Mouse (Mus musculus) heart, adult 2 months (tissue): Measurements from ENCODE around the gene Adamts7. TPM values are rescaled to one million over a fixed set of nuclear protein-coding genes. Genes with fewer than 3 reads are reported as not detected.

Experiments used
- DNase-seq, 2 experiments: peaks; one replicate each; pipeline ENCODE4 v3.0.0; 2021
- H3K27ac ChIP-seq: fragments of 200-600 bp; 2 replicates; pipeline ENCODE4 v1.8.1; 2022
- H3K27me3 ChIP-seq: fragments of 200-500 bp; 2 replicates; pipeline ENCODE4 v1.6.1; 2012; ENCODE audit warnings: mild to moderate bottlenecking, low read length, inconsistent platforms, mixed read lengths; ENCODE audit not compliant: control insufficient read depth, insufficient read depth
- H3K36me3 ChIP-seq: fragments of 200-500 bp; 2 replicates; pipeline ENCODE4 v1.6.1; 2012; ENCODE audit warnings: low read length, inconsistent platforms; ENCODE audit not compliant: control insufficient read depth, insufficient read depth
- H3K4me1 ChIP-seq: fragments of 200-500 bp; 2 replicates; pipeline ENCODE4 v1.6.1; 2011; ENCODE audit warnings: low read length; ENCODE audit not compliant: control insufficient read depth, insufficient read depth
- H3K4me3 ChIP-seq: fragments of 200-600 bp; 2 replicates; pipeline ENCODE4 v1.8.1; 2022
- H3K79me2 ChIP-seq: fragments of 200-500 bp; replicated peaks from 2 replicates; pipeline ENCODE4 v1.6.1; 2012; ENCODE audit warnings: mild to moderate bottlenecking, inconsistent platforms, low read length, moderate library complexity, mixed read lengths; ENCODE audit not compliant: control insufficient read depth, insufficient read depth
- H3K9ac ChIP-seq: fragments of 200-500 bp; 2 replicates; pipeline ENCODE4 v1.6.1; 2012; ENCODE audit warnings: low read depth, mild to moderate bottlenecking, control low read depth, inconsistent platforms, low read length, mixed read lengths
- CTCF ChIP-seq: fragments of 200-600 bp; IDR thresholded peaks from 2 replicates; pipeline ENCODE4 v1.8.1; 2022; ENCODE audit warnings: antibody characterized with exemption, mild to moderate bottlenecking, moderate library complexity
- EP300 ChIP-seq: fragments of 200-500 bp; IDR thresholded peaks from 2 replicates; pipeline ENCODE4 v1.6.1; 2011; ENCODE audit warnings: low read depth, low read length, control low read depth; ENCODE audit not compliant: insufficient read depth
- POLR2A ChIP-seq: fragments of 200-500 bp; IDR thresholded peaks from 2 replicates; pipeline ENCODE4 v1.6.1; 2011; ENCODE audit warnings: mild to moderate bottlenecking, low read depth, low read length, control low read depth; ENCODE audit not compliant: insufficient read depth
- WGBS: fragments of 180-500 bp; shearing (Covaris S2); methylation state at CpG from one replicate; pipeline ENCODE4 v1.1.7; 2018; 5-methylcytosine and 5-hydroxymethylcytosine counted together
- intact Hi-C: fragments of 180-260 bp; cut with DNase I; formaldehyde crosslinking; loops from one replicate; pipeline ENCODE4 v1.15.1; 2025
- polyA plus RNA-seq: library from polyadenylated mRNA; depleted of rRNA; stranded (reverse); fragments of >200 nt; gene quantifications from 2 replicates; pipeline ENCODE4 v1.2.3, GENCODE M21; 2012
- total RNA-seq, 2 experiments: library from RNA; stranded (reverse); gene quantifications; 2 replicates each; pipeline ENCODE4 v1.2.3; 2021

Gene Adamts7
- total and polyA plus RNA-seq, 3 experiments: 11.8 to 36.3 (median 14.5) TPM

GRCm38 (mm10) chr9:90172528-90173321 lies 9.9 kb downstream of the Adamts7 start:
- intact Hi-C loops: no loop called here
- no peak for TF ChIP-seq CTCF

GRCm38 (mm10) chr9:90173330-90173729 lies 10.5 kb downstream of the Adamts7 start:
- WGBS: 66% methylated on average over 3 of the region's 3 CpGs
- intact Hi-C loops: no loop called here
- no peaks in the 10 kb centered on the region for H3K4me1 ChIP-seq

More at GRCm38 (mm10) chr9:90172528-90173321, 9.9 kb downstream of the Adamts7 start:
- H3K27ac ChIP-seq: no peak overlapping the region; the same call in 1 of the 2 replicates
- DNase-seq: no peak
- H3K4me1 ChIP-seq: no peaks in the 10 kb centered on the region
- no peaks in the 10 kb centered on the region for H3K27me3 ChIP-seq
- 66% methylated on average over 8 of the region's 8 CpGs for WGBS
- H3K9ac ChIP-seq: no peak overlapping the region
- no peak overlapping the region for H3K4me3 ChIP-seq
- peaks cover 2% of the 10 kb centered on the region; the same call in 1 of the 2 replicates for H3K36me3 ChIP-seq
- H3K79me2 ChIP-seq: no peaks in the 10 kb centered on the region

DNA sequence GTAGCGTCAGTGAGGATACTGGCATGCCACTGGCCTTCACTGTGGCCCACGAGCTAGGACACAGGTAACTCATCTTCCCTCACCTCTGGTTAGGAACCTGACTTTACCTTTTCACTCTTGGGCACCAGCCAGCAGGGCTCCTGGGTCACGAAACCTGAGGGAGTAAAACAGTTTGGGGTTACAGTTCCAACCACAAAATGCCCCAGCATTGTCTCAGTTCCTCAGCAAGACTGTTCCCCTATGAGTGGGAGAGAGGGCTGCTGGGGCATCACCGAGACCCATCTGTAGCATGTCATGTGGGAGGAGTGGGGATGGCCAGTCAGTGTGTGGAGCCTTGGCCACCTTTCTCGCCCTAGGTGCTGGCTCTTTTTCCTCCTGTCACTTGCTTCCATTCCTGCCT lies 16.5 kb downstream of the Adamts7 start:
- Histone ChIP-seq H3K36me3 (no peaks in the 10 kb centered on the region), H3K4me3 (no peak overlapping the region), H3K27ac (no peak overlapping the region), H3K9ac (no peak overlapping the region), H3K79me2 (no peaks in the 10 kb centered on the region), H3K27me3 (no peaks in the 10 kb centered on the region), H3K4me1 (peaks cover 15% of the 10 kb centered on the region)
- DNase-seq: no peak
- intact Hi-C loops: no loop called here
- no peak for TF ChIP-seq EP300
- TF ChIP-seq POLR2A: no peak
- TF ChIP-seq CTCF: no peak
- 85% methylated on average over 5 of the region's 5 CpGs for WGBS

More at GRCm38 (mm10) chr9:90173330-90173729, 10.5 kb downstream of the Adamts7 start:
- no peak for DNase-seq
- no peak overlapping the region for H3K9ac ChIP-seq
- TF ChIP-seq POLR2A: no peak
- no peak for TF ChIP-seq EP300
- TF ChIP-seq CTCF: no peak
- H3K4me3 ChIP-seq: no peak overlapping the region
- H3K79me2 ChIP-seq: no peaks in the 10 kb centered on the region
- no peaks in the 10 kb centered on the region for H3K27me3 ChIP-seq
- H3K36me3 ChIP-seq: peaks cover 2% of the 10 kb centered on the region; the same call in 1 of the 2 replicates
- H3K27ac ChIP-seq: no peak overlapping the region

- 74% methylated on average over 6 of the region's 6 CpGs for WGBS
- intact Hi-C loops: loop anchor here (2.0 kb wide), 1 partner anchor 17 kb away; no protein-coding TSS in a partner anchor
- H3K9ac ChIP-seq: no peak overlapping the region
- H3K36me3 ChIP-seq: no peaks in the 10 kb centered on the region
- H3K27me3 ChIP-seq: no peaks in the 10 kb centered on the region
- H3K4me1 ChIP-seq: peaks cover 17% of the 10 kb centered on the region
- no peak overlapping the region for H3K4me3 ChIP-seq
- DNase-seq: no peak
- H3K79me2 ChIP-seq: no peaks in the 10 kb centered on the region
- no peak overlapping the region; the same call in 1 of the 2 replicates for H3K27ac ChIP-seq
- no peak for TF ChIP-seq CTCF
- no peak for TF ChIP-seq EP300
- TF ChIP-seq POLR2A: no peak
Observed at GRCm38 (mm10) chr9:90181656-90182388, 19.0 kb downstream of the Adamts7 start.

- WGBS: 59% methylated on average over 18 of the region's 18 CpGs
- DNase-seq: peak in 1 of 2 experiments; percentile 48
Observed at GRCm38 (mm10) chr9:90182636-90183421, 20.0 kb downstream of the Adamts7 start.

More at GRCm38 (mm10) chr9:90182636-90183421, 20.0 kb downstream of the Adamts7 start:
- Histone ChIP-seq H3K79me2 (no peaks in the 10 kb centered on the region), H3K9ac (no peak overlapping the region; the same call in 1 of the 2 replicates), H3K4me1 (peaks cover 17% of the 10 kb centered on the region), H3K27me3 (no peaks in the 10 kb centered on the region), H3K4me3 (no peak overlapping the region), H3K36me3 (no peaks in the 10 kb centered on the region), H3K27ac (peak overlapping the region; percentile 54)
- no peak for TF ChIP-seq EP300
- no peak for TF ChIP-seq CTCF
- TF ChIP-seq POLR2A: no peak
- intact Hi-C loops: loop anchor here (2.0 kb wide), 1 partner anchor 18 kb away; no protein-coding TSS in a partner anchor
